Mouse (Mus musculus) urinary bladder, postnatal 0 days (tissue): ENCODE measurements around the gene Rab1b. TPM values are rescaled to one million over a fixed set of nuclear protein-coding genes. Genes with fewer than 3 reads are reported as not detected.

Experiments
- polyA plus RNA-seq: library from polyadenylated mRNA; unstranded; fragments of >200 nt; fragmentation: Nextera tagmentation; extraction: Ambion mirVana; gene quantifications from 2 replicates; pipeline ENCODE4 v1.2.1, GENCODE M21; 2015

Gene Rab1b
- polyA plus RNA-seq = 201 TPM in 2 replicates

DNA sequence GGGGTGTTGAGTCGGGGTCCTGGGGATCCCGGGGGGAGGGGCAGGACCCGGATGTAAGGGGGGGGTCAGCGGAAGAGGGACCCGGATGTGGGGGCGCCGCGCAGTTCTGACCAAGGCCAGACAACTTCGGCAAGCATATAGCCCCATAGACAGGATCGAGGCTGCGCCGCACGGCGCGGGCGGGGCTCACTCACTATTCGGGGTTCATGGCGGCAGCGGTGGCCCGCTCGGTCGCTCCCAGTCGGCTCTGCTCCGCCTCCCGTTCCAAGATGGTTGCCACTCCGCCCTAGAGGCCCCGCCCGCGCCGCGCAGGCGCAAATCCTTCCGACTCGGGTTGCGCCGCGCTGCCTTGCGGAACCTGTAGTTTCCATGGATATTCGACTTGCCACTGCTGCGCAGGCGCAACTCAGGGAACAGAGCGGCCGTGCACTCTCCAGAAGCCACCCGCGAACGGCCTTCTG is at the start of gene Rab1b:
Gene Rab1b, minus strand, starts transcription at position 342 of the 461 bp plus-strand sequence.

DNA sequence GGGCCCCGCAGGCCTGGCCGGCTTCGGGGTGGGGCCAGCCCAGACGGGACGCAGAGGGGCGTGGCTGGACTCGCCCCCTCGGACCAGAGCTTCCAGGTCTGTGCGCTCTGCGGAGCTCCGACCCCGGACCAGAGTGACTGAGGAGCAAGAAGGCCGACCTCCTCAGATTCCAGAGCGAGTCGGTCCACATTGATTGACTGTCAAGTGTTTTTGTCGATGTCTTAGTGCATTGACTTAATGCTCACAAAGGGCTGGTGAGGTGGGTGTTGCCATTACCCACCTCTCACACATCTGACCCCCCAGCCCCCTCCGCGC is 11.5 kb upstream of the Rab1b start, which contains the start of gene Klc2:
Gene Klc2, minus strand, starts transcription at position 177 of the 315 bp plus-strand sequence.

DNA sequence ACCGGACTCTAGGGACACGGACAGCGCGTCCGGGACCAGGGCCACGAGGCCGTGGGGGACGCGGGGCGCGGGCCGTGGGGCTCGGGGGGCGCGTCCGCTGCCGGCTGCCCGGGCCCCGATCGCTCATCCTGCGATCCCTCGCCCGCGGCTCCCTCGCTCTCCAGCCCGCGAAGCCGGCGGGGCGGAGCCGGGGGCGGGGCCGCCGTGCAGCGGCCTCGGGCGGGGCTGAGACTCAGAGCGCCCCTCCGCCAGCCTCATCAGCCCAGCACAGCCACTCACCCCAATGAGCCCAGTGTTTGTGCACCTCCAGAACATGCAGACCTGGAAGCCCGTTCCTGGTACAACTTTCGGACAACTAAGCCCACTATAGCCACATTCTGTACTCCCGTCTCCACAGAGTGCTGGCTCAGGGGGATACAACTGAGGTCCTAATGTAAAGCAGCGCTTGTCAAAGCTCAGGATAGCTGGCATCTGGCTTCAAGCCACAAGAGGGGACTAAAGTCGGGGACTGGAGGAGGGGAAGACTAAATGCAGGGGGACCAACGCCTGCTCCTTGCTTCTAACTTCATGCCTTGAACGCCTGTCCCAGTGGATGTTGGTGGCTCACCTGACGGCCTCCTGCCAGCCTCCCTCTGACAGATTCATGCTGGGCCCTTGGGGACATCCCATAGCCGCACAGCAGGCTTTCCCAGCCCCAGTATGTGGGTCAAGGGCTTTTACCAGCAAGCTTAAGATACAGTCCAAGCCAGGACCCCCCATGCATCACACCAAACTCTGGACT is 8.3 kb downstream of the Rab1b start, which contains the start of gene Cnih2:
Gene Cnih2, minus strand, starts transcription at position 159 of the 781 bp plus-strand sequence.

DNA sequence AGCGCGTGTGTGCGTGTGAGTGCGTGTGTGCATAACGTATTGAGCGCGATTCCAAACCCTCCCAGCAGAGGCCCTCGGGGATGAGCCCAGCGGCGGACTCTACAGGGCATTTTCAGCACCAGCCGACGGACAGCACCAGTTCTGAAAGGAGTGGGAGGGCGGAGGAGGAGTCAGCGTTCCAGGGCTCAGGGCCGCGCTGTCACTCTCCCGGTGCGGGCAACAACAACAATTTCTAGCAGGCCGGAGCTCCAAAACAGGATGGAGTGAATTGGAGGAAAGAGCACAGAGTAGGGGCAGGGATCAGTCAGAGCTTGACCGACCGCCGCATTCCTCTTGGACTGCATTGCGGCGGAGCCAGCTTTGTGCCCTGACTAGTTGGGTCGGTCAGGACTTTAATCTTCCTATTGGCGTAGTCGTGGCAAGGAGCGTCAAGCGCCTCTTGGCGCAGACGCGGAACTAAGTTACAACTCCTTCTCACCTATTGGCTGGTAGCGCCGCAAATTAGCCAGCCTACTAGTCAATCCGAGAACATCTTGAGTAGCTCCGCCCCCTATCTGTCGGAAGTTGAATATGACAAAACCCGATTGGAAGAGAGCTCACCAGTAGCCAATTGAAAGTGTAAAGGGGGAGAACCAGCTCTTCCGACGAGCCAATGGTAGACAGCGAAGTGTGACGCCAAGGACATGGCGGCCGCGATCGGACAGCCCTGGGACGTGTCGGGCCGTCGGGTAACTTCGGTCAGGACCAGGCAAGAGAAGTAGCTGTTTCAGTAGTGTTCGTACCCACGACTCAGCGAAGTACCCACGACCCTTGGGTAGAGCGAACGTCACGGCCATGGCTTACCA is 18.8 kb downstream of the Rab1b start, which contains the start of gene Yif1a:
Gene Yif1a, plus strand, starts transcription at position 655 of the 845 bp plus-strand sequence.

DNA sequence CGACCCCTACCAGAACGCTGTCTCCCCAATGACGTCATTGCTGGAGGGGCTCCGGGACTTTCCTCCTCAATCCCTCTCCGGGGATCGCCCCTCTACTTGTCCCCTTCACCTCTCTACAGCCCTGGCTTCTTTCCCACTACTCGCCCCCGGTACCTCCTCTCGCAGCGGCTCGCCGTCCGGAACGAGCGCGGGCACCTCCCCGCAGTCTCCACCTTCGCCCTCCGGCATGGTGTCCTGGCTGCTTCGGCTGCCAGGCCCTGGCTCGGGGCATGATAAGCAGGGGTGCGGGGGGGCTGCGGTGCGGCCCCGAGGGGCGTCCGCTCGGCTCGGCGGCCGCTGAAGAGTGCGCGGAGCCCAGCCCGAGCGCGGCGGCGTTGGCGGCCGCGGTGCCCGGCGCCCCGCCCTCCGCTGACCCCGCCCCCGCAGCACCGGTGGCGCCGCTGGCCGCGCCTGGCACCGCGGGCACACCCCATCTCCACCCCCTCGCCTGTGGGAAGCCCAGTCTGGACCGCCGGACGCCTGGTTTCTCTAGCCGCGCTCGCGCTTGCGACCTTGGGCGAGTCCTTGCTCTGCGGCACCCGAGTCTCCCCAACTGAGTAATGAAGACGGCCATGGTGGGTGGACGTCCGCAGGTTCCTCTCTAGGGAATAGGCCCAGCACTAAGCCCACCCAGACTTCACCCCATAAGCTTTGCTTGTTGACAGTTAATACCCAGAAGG is 21.6 kb downstream of the Rab1b start, which contains the start of gene Tmem151a:
Gene Tmem151a, minus strand, starts transcription at position 387 of the 719 bp plus-strand sequence.

DNA sequence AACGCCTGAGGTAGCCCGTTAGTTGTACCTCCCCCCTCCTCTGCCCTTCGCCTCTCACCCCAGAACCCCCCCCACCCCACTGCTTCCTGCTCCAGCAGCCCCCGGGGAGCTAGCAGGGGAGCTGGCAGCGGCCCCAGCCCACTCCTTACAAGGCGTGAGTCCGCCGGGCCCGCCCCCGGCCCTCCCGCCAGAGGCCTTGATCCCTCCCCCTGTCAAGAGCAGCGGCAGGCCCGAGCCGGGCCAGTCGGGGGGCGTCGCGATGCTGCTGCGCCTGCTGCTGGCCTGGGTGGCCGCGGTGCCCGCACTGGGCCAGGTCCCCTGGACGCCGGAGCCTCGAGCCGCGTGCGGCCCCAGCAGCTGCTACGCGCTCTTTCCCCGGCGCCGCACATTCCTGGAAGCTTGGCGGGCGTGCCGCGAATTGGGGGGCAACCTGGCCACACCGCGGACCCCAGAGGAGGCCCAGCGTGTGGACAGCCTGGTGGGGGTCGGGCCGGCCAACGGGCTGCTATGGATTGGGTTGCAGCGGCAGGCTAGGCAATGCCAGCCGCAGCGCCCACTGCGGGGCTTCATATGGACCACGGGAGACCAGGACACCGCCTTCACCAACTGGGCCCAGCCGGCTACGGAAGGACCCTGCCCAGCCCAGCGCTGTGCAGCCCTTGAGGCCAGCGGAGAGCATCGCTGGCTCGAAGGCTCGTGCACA is 38.9 kb downstream of the Rab1b start, which contains the start of gene Cd248:
Gene Cd248, plus strand, starts transcription at position 212 of the 703 bp plus-strand sequence.

DNA sequence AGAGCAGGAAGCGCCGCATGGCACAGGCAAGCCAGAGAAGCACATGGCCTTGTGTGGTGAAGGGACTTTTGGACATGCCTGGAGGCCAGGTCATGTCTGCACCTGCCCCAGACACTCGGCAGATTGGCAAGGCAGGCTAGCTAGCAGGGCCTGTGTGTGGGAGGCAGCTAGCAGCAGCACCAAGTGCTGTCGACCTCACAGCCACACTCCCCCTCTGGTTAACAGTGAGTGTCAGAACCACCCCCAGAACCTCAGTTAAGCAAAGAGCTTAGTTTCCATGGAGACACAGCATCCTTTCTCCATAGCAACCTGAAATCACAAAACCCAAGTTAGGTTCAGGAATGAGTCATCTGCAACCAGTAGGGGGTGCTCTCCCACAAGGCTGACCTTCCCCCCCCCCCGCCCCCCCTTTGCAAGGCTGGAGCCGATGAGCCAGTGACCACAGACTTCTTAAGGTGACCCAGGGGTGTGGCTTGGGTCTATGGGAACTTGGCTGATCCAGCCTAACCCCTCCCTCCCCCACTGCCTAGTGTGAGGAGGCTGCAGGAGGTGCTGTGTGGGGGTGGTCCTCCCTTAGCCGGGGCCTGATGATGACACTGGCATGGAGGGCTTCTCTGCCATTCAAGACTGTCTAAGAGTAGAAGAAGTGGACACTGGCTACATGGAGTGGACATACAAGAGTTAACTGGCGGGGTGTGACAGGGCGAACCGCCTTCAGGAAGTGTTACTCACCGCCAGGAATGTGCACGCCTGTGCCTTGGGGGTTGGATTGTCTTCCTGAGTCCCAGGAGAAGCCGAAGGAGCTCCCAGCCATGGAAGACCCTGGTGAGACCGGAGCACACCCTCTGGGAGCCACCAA is 56.6 kb downstream of the Rab1b start, which contains the start of gene Rin1:
Gene Rin1, plus strand, starts transcription at position 435 of the 859 bp plus-strand sequence.

Other genes starting within 250 kb of the Rab1b start
- 2.0 and 2.5 TPM in 2 replicates for gene Actn3, start 229.2 kb downstream of the Rab1b start, polyA plus RNA-seq
- 7.5 and 8.5 TPM in 2 replicates for gene Zdhhc24, start 228.4 kb downstream of the Rab1b start, polyA plus RNA-seq
- gene Bbs1, start 200.4 kb downstream of the Rab1b start, polyA plus RNA-seq = 1.3 TPM in 2 replicates
- gene Dpp3, start 178.8 kb downstream of the Rab1b start, polyA plus RNA-seq = 59.2 and 62.6 TPM in 2 replicates
- 0.85 and 1.1 TPM in 2 replicates for gene Peli3, start 163.9 kb downstream of the Rab1b start, polyA plus RNA-seq
- 70.0 and 78.0 TPM in 2 replicates for gene Mrpl11, start 144.9 kb downstream of the Rab1b start, polyA plus RNA-seq
- 0.47 and 0.60 TPM in 2 replicates for gene Npas4, start 116.8 kb downstream of the Rab1b start, polyA plus RNA-seq
- gene Slc29a2, start 83.2 kb downstream of the Rab1b start, polyA plus RNA-seq = 1.9 and 2.1 TPM in 2 replicates
- gene B4gat1, start 68.2 kb downstream of the Rab1b start, polyA plus RNA-seq = 26.6 and 28.5 TPM in 2 replicates
- 0.24 and 0.34 TPM in 2 replicates for gene AC124502.3, start 68.2 kb downstream of the Rab1b start, polyA plus RNA-seq
- gene Brms1, start 65.7 kb downstream of the Rab1b start, polyA plus RNA-seq = 26.0 and 29.3 TPM in 2 replicates
- 6.4 and 7.8 TPM in 2 replicates for gene Rin1, start 56.6 kb downstream of the Rab1b start, polyA plus RNA-seq
- 89.9 and 99.5 TPM in 2 replicates for gene Cd248, start 39.0 kb downstream of the Rab1b start, polyA plus RNA-seq
- gene Tmem151a, start 21.5 kb downstream of the Rab1b start, polyA plus RNA-seq = 6.8 and 7.9 TPM in 2 replicates
- gene Yif1a, start 18.5 kb downstream of the Rab1b start, polyA plus RNA-seq = 161 and 162 TPM in 2 replicates
- gene Cnih2, start 8.6 kb downstream of the Rab1b start, polyA plus RNA-seq = 1.2 and 2.0 TPM in 2 replicates
- gene Klc2, start 11.5 kb upstream of the Rab1b start, polyA plus RNA-seq = 23.4 and 23.5 TPM in 2 replicates
- 8.8 and 10.0 TPM in 2 replicates for gene Pacs1, start 166.0 kb upstream of the Rab1b start, polyA plus RNA-seq
- 155 and 159 TPM in 2 replicates for gene Sf3b2, start 188.4 kb upstream of the Rab1b start, polyA plus RNA-seq
- 0.33 and 0.35 TPM in 2 replicates for gene Gal3st3, start 191.3 kb upstream of the Rab1b start, polyA plus RNA-seq
- not detected in 2 replicates for gene Catsper1, start 228.7 kb upstream of the Rab1b start, polyA plus RNA-seq
- gene Cst6, start 242.5 kb upstream of the Rab1b start, polyA plus RNA-seq = 5.3 and 6.6 TPM in 2 replicates